Mouse (Mus musculus) cerebellum, adult 8-10 months (tissue): ENCODE measurements around the gene Dhps.
"Not testable (repeated sequence)": the region's sequence is repeated elsewhere in the genome, so short reads cannot be mapped to it uniquely, and the experiment has no call there.

Experiments used
- DNase-seq: peaks from one replicate; pipeline ENCODE4 v3.0.0; 2022

Dhps gene

GRCm38 (mm10) chr8:85062603-85063002 is 9.0 kb upstream of the Dhps start:
- no peak for DNase-seq

GRCm38 (mm10) chr8:85065213-85065612 is 6.3 kb upstream of the Dhps start:
- no peak for DNase-seq

GRCm38 (mm10) chr8:85067155-85067554 is 4.4 kb upstream of the Dhps start:
- DNase-seq, result no peak

- DNase-seq, result no peak
Observed at GRCm38 (mm10) chr8:85067982-85068381, 3.6 kb upstream of the Dhps start, which contains the start of gene Gm5741. Gene Gm5741, minus strand, starts transcription at chr8:85067982.

- no peak for DNase-seq
Observed at GRCm38 (mm10) chr8:85071041-85071440, 516 bp upstream of the Dhps start.

GRCm38 (mm10) chr8:85072364-85072929 is 890 bp downstream of the Dhps start:
- DNase-seq, result no peak

- no peak for DNase-seq
Observed at GRCm38 (mm10) chr8:85073041-85073612, 1.6 kb downstream of the Dhps start.

- DNase-seq, result no peak
Observed at GRCm38 (mm10) chr8:85074167-85074566, 2.6 kb downstream of the Dhps start.

- no peak for DNase-seq
Observed at GRCm38 (mm10) chr8:85074617-85075016, 3.1 kb downstream of the Dhps start.

GRCm38 (mm10) chr8:85076001-85076400 is 4.4 kb downstream of the Dhps start:
- DNase-seq, result no peak

- DNase-seq, result peak; percentile 75
Observed at GRCm38 (mm10) chr8:85076993-85077392, 5.4 kb downstream of the Dhps start.

GRCm38 (mm10) chr8:85080214-85080531 is 8.6 kb downstream of the Dhps start:
- no peak for DNase-seq

- DNase-seq, result peak; percentile 66
Observed at GRCm38 (mm10) chr8:85080532-85081215, 9.1 kb downstream of the Dhps start, which contains the start of gene Wdr83os. Gene Wdr83os, plus strand, starts transcription at chr8:85080740.

- no peak for DNase-seq
Observed at GRCm38 (mm10) chr8:85081216-85081555, 9.6 kb downstream of the Dhps start, which contains the start of gene Wdr83. Gene Wdr83, minus strand, starts transcription at chr8:85081306.

GRCm38 (mm10) chr8:85082169-85082568 is 10.6 kb downstream of the Dhps start:
- DNase-seq, result not testable (repeated sequence)

GRCm38 (mm10) chr8:85083108-85083813 is 11.7 kb downstream of the Dhps start, which contains the start of gene Man2b1:
Gene Man2b1, plus strand, starts transcription at chr8:85083270.
- DNase-seq, result peak; percentile 80

- DNase-seq, result no peak
Observed at GRCm38 (mm10) chr8:85084633-85085032, 13.1 kb downstream of the Dhps start.

- DNase-seq, result no peak
Observed at GRCm38 (mm10) chr8:85086238-85086637, 14.7 kb downstream of the Dhps start.

GRCm38 (mm10) chr8:85088771-85089170 is 17.2 kb downstream of the Dhps start:
- no peak for DNase-seq

GRCm38 (mm10) chr8:85090856-85091255 is 19.3 kb downstream of the Dhps start:
- DNase-seq, result no peak

- DNase-seq, result no peak
Observed at GRCm38 (mm10) chr8:85091526-85092090, 20.1 kb downstream of the Dhps start.

- DNase-seq, result no peak
Observed at GRCm38 (mm10) chr8:85095051-85095450, 23.5 kb downstream of the Dhps start.

- DNase-seq, result no peak
Observed at GRCm38 (mm10) chr8:85095566-85095965, 24.0 kb downstream of the Dhps start.
